Mouse (Mus musculus): ENCODE measurements around the gene Cyp4a14.

- no peak for TF ChIP-seq POLR2A (IDR thresholded peaks at IDR 0.05; ENCODE audit: extremely low read depth, insufficient read depth, low read length)
- TF ChIP-seq CTCF (IDR thresholded peaks at IDR 0.05; ENCODE audit: extremely low read depth, insufficient read depth, low read length) = no peak
These were observed 49.2 kb upstream of the Cyp4a14 start for GRCm38 (mm10) chr4:115545101-115545500.
